Mouse (Mus musculus) ovary, postnatal 36 days (tissue): ENCODE data around the gene Atp8b4.

ENCODE experiments used
- DNase-seq: peaks from one replicate; pipeline ENCODE4 v3.0.0; 2022; ENCODE audit warnings: low spot score, mixed read lengths

Gene Atp8b4

DNA sequence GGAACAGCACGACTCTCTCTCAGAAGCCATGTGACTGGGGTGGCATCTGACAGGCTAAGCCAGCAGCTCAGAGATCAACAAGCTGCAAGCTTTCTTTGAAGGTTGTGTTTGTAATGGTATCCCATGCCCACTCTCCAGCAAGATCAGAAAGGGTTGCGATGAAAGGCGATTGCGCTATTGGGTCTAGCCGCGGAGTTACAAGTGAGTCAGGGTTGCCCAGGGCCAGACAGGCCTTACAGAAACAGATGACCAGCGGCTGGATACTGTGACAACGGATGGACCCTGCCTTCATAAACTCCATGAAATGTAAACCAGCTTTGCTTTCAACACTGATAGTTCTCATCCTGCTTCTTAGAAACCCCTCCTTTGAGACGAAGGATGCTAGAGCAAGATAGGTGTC is 66.2 kb downstream of the Atp8b4 start:
- DNase-seq, result no peak

DNA sequence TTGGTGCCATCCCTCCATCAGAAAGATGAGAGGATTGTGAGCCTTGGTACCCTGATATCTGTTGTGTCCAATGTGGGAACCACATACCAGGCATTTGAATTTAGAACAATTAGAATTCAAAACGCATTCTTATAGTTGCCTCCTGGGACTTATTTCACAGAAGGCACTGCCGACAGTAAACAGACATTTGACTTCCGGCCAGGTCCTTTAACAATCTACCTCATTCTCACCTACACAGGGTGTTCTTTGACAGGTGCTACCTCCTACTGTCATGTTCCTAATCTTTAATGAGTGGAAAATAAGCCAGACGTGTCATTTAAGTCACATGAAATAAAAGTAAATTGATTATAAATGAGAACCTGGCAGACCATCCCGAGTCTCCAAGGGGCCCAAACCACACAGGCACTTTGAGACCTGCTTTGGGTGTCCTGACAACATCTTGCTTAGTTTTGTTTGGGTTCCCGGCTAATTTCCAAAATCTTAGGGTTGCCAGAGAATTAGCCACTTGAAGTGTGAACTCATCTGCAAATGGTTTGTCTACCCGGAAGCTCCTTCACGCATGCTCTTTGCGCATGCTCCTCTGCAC is 67.9 kb downstream of the Atp8b4 start:
- no peak for DNase-seq

DNA sequence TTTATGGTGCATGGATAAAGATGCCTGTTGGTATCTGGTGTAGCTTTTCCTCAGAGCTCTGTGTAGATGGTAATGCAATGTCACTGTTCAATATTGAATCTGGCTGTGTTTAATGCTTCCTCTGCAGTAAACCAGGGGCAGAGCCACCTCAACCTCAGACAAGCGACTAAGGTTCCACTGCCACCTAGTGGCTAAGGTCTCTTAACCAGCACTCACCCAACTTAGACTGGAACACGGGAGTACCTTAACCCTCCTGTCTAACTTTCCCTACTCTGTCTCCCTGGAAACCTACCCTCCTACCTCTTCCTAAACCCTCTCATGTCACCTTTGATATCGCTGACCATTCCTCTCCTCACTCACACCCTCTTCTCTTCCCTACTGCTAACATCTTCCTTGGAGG is 71.2 kb downstream of the Atp8b4 start:
- peak; percentile 31 for DNase-seq

DNA sequence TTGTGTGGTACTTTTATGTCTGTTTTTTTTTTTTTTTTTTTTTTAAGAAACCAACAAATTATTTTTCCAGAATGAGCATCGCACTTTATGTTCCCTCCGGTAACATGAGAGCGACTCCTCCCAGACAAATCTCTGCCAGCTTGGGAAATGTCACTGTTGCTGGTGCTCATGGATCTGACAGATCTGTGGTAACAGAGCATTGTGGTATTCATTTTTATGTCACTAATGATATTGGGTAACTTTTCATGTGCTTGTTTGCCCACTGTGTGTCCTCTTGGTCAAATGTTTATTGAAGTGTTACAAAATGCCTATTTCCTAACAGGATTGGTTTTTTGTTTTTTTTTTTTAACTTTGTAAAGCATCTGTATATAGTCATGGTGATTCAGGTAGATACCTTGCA is 75.3 kb downstream of the Atp8b4 start:
- no peak for DNase-seq

DNA sequence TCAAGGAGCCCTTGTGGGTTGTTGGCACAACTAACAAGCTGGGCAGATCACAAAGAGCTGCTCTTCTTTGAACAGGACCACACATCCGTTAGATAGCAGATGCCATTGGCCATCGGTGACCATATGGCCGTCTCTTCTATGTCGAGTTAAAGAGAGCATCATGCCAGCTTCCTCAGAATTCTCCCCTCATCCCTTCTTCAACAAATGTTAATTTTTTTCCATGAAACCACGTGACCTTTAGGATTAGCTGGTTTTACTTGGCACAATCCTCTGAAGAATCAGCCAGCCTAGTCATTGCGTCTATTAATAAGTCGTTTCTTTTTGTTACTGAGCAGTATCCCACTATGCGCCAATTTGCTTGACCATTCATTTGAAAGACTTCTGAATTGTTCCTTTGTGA is 75.8 kb downstream of the Atp8b4 start:
- DNase-seq, result no peak

DNA sequence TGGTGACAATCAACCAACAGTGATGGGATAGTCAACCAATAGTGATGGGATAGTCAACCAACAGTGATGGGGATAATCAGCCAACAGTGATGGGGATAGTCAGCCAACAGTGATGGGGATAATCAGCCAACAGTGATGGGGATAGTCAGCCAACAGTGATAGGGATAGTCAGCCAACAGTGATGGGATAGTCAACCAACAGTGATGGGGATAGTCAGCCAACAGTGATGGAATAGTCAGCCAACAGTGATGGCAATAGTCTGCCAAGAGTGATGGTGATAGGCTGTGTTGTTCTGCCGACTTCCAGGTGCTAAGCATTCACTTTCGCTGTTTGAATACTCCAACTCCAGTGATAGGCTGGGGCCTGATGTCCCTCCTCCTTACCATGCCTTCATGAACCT is 79.6 kb downstream of the Atp8b4 start:
- DNase-seq, result no peak

DNA sequence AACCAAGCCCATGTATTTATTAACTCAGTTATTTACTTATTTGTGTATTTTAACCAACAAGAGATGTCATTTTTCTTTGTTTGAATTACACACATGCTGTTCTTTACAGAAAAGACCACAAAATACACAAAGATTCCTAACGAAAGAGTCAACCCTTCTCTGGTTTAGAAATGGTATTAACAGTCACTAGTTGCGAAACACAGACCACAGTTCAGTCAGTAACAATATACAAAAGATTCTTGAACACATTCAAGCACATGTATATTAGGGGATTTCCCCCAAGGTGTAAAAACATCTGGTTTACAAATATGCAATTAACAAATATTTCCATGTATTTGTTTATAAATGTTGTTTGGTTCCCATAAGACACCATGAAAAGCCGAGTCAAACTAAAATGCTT is 81.6 kb downstream of the Atp8b4 start:
- DNase-seq, result no peak

DNA sequence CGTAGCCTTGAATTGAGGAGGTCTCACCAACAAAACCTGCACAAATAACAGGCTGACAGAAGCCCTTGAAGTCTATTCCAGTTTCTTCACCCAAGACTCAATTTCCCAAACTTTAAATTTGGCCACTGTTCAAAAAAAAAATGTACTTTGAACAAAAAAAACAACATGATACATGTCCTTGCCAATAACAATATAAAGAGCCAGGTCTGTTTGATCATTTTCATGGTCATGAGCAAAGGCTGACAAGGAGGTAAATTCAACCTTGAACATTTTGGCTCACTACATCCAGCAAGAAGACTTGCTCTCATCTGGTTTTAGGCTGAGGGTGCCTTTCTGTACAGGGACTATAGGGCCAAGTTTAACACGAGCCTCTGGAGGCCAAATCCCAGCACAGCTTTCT is 83.7 kb downstream of the Atp8b4 start:
- no peak for DNase-seq

DNA sequence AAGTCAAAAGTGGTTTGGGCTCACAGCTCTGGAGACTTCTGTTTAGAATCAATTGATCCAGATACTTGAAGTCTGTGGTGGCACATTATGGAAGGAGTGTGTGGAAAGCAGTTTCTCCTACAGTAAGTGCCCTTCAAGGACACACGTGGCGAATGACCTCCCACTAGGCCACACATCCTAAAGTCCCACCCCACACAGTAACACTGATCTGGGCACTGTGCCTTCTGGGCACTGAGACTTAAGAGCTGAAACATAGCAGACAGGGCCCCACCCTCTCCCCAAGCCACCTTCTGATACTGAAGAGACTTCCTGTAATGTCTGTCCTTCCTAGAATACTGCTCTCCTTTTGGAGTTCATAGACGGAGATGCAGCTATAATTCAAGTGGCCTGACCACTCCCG is 84.5 kb downstream of the Atp8b4 start:
- DNase-seq, result no peak

DNA sequence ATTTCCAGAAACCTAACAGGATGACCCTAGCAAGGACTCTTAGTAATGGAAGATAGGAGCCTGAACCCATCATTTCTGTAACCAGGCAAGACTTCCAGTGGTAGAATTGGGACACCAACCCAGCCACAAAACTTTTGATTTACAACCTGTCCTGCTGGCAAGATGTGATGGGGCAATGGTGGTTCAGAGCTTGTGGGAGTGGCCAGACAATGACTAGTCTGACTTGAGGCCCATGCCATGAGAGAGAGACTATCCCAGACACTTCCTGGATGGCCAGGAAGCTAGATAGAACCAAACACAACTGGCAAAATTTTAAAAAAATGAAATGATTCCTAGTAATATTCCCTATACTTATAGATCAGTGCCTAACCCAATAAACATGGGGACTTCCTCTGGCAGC is 87.7 kb downstream of the Atp8b4 start:
- DNase-seq, result no peak

DNA sequence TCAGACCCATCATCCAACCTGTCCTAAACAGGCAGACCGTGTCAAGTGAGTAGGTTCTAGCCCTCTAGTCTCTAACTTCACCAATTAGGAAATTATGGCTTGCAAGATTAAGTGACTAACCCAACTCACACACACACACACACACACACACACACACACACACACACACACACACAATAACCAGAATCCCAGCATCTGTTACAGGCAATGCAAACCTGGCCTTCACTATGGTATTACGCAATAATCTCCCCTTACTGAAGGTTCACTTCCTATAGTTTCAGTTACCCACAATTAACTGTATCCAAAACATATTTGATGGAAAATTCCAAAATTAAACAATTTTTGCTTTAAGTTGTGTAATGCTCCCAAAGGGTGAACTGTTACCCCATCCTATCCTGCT is 101.0 kb downstream of the Atp8b4 start:
- DNase-seq, result no peak

DNA sequence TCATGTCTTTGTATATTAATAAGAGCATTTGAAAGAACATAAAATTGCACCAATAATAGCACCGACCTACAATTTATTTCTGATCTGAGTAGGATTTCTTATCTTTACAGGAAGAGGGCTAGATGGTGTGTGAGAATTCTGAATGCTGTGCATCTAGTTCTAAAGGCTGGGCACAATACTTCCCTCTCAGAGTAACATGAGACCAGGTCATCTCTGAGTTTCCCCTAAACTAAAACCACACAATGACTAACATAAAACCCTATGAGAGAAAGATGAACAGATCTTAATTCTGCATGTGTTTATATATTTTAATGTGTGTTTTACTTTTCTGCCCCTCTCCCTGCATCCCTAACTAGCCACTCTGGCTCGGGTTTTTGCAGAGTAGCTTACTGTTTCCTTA is 101.5 kb downstream of the Atp8b4 start:
- no peak for DNase-seq

DNA sequence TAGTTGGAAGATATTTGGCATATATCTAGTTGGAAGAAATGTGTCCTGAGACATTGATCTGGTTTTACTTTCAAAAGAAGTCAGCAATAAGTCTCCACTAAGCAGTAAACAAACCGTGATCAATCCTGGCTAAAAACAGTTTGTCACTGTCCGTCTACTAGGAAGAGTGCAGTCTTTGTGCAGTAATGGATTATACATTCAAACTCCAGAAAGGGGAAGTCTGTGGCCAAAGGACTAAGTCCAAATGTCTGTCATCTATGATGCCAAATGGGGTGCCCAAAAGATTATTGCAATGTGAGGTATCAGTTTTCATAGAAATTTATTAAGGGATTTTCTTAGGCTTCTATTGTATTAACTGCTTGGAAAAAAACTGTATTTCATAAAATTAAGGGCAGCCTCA is 102.3 kb downstream of the Atp8b4 start:
- DNase-seq, result no peak

DNA sequence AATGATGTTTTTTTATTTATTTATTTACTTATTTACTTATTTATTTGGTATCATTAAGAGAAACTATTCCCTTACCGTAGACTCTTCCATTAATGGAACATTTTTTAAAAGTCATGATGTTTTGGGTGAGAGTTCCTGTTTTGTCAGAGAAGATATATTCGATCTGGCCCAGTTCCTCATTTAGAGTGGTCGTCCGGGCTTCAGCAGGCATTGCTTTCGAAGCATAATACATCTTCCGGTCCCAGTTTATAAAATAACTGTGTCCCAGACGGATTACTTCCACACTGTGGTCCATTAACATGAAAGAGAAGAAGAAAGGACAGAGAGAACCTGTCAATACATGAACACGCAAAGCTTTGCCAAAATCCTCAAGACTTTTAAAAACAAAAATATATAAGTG is 103.0 kb downstream of the Atp8b4 start:
- no peak for DNase-seq

DNA sequence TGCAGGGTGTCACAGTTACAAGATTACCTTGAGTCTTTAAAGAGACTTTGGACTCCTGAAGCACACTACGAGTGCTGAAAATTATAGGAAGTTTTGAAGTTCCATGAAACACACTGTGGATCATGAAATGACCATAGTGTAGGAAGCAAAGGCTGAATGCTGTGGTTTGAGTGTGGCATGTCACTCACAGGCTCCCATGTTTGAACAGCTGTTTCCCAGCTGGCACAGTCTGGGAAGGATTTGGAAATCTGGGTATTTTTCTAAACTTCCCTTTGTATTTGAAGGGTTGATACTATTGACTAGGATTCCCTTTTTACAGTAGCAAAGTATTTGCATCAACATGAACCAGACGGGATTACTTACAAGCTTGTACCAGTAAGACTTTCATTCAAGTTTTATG is 105.5 kb downstream of the Atp8b4 start:
- no peak for DNase-seq

DNA sequence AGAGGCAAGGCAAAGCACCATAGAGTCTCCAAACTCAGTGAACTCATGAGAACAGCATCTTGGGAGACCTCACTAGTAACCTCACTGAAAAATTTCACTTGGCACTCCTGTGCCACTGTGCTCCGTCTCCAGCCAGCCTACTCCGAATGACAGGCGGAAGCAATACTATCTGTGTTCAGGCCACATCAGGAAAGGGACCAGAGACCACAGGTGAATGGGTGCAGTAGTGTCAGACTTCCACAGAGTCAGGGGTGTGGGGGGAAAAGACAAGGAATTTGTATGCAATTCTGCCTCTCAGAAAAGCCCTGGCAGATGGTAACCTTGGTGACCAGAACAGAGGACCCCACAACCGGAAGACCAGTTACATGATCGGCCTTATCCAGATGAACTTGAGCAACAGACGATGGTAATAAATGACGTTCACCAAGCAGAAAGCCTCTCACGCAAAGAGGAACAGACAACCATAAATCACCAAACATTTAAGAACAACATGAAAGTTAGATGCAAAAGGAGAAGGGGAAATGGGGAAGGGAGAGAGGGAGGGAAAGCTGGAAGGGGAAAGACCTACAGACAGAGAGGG is 112.9 kb downstream of the Atp8b4 start:
- DNase-seq, result no peak

DNA sequence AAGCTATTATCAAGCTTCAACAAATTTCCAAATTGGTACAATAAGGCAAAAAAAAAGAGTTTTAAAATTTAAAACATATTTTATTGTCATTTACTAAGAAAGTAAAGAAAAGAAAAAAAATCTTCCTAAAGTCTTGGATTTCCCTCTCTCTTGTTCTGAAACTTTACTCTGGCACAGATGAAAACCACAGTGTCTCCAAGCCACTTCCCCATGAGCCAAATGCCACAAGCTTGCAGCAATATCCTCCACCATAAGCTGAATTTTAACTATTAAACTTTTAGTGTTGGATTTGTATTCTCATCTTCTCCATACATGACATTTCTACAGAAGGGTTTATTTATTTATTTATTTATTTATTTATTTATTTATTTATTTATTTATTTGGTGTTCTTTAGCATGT is 114.4 kb downstream of the Atp8b4 start:
- DNase-seq, result no peak

DNA sequence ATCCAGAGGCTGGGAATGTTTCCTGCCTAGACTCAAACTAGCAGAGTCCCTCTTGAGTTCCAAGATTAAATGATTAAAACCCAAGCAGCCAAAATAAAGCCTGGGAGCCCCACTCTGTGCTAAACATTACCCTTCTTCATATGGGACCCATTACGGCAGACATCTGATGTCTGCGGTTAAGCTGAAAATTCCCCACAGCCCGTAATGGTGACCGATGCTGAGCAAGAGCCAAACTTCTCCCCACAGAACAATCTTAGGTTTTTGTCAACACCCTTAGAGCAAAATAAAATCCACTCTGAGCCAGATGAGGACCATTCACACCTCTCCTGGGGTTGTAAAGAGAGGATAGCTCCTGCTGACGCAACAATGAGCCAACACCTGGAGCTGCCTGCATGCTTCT is 120.2 kb downstream of the Atp8b4 start:
- DNase-seq, result no peak

DNA sequence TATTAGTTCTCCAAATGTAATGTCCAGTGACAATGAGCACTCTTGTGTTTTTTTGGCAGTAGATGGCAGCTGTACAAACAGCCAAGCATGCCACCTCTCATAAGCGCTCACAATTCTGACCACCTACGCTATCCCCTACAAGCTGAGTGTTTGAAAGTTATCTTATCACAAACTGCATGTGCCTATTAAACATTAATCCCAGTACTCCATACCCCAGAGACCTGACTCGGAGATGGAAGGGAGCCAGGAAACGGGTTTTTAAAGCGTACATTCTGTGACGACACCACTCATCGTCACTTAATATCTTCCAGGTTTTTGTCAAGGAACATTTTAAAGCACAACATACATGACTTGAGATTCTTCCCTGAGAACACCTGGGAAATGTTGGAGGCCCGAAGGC is 128.8 kb downstream of the Atp8b4 start:
- DNase-seq, result no peak

DNA sequence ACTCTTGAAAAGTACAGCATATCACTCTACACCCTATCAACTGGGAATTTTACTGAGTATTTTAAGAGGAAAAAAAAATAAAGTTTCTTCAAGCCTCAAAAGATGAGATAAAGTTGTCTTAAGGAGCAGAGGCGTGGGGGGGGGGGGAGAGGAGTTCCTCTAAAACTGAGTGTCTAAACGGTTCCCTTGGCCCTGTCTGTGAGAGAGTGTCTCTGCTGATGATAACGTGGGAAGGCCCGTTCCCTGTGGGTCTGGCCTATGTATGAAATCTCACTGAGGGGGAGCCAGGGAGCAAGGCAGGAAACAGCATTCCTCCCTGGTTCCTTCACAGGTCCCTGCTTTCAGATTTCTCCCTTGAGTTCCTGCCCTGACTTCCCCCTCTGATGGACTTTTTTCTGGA is 130.7 kb downstream of the Atp8b4 start:
- no peak for DNase-seq

DNA sequence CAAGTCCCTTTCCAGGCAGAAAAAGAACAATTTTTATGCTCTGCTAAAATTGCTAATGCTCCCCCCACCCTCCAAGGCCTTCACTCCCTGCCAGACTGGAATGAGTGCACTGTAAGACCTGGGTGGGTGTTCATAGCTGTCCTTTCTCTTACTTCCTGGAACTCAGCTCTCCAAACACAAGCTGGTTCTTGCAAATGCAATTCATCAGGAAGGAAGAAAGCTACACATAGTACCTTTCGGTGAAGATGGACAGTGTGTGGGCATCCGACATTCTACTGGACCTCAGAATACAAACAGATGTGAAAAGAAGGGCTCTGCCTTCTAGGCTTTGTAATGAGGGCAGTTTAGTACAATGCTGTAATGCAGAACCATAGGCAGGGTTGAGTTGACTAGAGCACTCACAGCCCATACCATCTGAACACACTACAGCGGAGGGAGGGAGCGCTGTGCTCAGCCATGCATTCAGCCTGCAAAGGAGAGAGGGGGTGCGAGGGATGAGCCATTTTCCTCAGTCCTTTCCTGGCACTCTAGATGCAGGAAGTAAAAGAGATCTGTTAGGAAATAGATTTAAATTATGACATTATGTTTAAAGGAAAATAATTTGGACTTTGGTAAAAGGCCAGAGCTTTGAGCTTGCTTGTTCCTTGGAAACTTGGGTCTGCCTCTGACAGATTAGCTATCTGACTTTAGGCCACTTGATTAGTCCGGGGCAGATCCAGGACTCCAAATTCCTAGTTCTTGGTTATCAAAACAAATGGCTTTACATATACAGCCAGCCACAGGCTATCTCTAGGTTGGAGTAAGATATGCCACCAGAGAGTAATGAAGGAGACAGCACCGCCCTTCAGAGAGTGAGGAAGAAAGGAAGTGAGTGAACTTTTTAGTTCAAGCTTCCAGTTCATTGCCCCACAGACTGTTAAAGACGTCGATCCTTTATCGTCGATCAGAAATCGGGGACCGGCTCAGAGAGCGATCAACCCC is 136.4 kb downstream of the Atp8b4 start:
- DNase-seq, result no peak

DNA sequence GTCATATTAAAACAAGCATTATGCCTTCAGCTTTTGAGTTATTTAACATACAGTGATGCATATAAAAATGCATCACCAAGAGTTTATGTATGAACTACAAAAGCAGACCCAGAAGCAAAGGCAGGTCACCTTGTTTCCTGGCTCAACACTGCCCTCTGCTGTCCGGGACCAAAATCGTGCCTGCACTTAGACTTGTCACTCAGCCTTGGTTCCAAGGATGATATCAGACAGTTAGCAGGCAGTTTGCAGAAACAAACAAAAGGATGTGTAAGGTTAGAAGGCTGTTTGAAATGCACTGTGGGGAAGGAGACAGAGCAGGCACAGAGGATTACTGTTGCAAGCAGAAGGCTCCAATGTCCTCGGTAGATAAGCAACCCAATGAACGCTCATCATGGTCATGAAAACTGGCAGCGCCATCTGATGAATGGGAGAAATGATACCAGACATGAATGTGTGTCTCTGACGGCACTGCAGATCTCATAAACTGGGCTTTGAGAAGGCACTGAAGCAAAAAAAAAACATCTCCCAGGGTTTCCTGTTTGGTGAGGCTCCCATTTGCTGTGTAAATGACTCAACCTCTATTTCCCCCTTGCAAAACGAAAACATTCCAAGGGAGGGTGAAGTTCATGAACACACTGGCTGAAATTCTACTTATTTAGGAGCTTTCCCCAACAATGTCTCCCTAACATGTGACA is 137.3 kb downstream of the Atp8b4 start:
- peak; percentile 85 for DNase-seq
